Mouse (Mus musculus) NIH3T3 (cell line): Measurements from ENCODE around the gene Lamc1.
A peak's percentile ranks its signal among the peaks of the same experiment; 100 is the strongest.

Experiments used
- DNase-seq: peaks from one replicate; pipeline ENCODE4 v3.0.0-alpha.2; 2012; ENCODE audit warnings: low read depth

Gene Lamc1

DNA sequence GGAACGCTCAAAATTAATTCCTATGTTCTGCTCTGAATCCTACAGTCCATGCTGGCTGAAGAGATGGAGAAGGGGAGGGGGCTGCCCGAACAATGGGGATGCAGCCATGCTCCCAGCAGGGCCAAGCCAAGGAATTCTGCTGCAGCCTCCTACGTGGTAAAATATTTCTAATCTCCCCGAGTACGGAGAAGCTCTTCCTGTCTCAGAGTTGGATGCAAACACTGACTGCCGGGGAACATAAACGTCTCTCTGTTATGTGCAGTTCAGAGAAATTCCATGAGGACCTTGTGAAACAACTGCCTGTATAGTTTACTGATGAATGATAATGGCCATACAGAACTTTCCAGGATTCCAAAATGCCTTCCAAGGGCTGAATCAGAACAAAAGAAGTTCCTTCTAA is 67.5 kb downstream of the Lamc1 start:
- peak; percentile 73 for DNase-seq

DNA sequence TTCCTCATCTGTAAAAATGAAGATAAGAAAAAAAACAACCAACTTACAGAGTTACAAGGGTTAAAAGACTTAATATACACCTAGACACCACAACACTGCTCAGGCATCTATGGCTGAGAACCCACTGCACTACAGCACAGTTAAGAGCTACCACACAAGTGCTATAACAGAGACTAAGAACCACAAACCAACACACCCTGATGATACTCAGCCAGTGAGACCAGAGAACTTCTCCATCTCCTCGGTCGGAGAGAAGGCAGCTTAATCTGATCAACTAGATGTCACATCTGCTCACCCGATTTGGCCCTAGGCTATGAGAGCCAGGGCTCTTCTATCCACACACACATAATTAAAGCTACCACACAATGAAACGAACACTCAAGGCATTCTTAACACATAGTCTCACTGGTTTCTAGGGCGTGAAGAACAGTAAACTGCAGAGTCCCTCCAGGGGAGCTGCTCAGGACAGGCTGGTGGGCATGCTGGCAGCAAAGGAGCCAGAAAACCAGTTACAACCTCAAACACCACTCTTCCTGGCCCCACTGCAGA is 72.8 kb downstream of the Lamc1 start:
- no peak for DNase-seq

DNA sequence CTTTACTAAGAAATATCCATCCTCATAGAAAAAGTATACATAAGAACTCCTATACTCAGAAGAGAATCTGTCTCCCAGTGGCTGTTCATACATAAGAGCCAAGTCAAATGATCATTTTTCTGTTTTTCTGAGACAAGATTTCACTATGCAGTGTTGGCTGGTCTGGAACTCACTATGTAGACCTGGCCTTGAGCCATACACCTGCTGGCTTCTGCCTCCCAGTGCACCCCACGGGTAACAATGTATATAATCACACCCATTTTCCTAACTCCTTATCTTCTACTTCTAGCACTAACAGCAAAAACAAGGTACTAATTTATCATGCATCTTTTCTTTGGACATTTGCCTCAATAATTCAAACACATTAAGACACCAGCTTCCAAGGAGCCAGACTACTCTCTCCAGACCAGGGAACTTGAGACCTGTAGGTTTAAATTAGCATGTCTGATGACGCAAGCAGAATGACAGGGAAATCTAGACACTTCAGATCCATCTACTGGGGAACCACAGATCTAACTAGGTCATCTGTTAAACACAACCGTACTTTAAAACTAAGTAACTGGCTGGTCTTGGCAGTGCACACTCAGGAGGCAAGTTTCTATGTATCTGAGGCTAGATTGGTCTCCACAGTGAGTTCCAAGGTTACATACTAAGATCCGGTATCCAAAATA is 79.9 kb downstream of the Lamc1 start:
- DNase-seq = no peak

DNA sequence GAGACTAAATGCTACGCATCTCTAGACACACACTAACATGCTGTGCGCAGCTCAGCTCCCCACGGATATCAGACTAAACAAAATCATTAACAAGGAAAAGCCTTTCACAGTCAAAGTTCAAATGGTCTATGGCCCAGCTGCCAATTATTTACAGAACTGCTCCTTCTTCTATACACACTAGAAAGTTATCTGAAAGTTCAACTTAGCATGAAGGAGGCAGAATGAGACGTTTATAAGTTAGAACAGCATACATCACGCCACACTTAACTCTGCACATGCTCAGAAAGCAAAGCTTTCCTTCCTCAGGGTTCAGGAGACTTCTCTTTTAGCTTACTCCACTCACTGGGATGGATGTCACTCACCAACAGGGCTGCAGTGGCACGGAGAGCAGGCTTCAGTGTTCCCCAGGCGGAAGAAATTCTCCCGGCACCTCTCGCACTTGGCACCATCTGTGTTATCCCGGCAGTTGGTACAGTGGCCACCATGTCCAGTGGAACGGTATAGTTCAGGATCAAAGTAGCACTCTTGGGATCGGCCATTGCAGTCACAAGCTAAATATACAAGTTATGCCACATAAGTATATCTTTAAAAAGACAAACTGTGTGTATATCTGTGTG is 80.9 kb downstream of the Lamc1 start:
- no peak for DNase-seq

DNA sequence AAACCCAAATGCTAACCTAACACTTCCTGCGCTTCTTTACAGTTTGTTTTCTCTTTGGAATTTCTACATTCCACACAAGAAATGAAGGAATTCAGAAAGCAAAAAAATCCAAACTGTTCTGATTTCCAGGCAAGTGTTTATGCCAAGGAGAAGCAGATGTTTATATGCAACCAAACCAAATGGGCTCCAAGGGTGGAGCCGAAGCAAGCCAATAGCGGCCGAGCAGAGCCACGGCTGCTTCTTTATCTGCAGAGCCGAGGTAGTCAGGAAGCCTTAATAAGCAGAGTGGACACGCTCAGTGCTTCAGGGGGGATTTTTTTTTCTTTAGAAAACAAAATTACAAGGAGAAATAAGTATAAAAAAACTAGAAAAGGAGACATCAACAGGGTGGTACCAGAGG is 91.2 kb downstream of the Lamc1 start:
- DNase-seq = peak; percentile 44

DNA sequence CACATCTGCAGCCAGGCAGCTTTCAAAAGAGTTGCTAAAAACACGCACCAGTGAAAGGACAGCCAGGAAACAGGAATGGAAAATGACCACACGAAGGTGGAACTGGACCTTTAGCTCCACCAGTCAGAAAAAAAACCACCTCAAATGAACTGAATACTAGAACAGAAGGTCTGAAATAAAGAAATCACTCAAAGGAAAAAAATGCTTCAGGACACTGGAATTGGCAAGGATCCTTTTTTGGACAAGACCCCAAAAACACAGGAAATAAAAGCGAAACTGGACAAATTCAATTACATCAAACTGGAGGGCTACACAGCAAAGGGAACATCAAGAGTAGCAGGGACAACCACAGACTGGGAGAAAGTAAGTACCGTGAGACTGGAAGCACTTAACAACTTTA is 97.0 kb downstream of the Lamc1 start:
- peak; percentile 40 for DNase-seq

DNA sequence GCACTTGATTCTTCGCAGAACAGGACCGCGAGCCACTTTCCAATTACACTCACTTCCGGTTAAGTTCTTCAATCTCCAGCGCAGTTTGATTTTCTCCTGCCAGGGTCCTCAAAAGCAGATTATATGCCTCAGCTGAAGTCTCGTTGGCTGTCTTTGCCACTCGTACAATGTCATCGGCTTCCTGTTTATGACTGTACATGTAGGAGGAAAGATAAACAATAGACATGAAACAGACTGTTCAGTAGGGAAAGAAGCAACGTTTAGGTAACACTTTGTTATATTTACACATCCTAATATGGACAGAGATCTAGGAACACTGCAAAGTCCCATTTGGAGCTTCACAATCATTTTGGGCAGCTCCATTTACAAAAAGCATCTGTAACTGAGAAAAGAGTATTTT is 100.9 kb downstream of the Lamc1 start:
- DNase-seq = no peak

DNA sequence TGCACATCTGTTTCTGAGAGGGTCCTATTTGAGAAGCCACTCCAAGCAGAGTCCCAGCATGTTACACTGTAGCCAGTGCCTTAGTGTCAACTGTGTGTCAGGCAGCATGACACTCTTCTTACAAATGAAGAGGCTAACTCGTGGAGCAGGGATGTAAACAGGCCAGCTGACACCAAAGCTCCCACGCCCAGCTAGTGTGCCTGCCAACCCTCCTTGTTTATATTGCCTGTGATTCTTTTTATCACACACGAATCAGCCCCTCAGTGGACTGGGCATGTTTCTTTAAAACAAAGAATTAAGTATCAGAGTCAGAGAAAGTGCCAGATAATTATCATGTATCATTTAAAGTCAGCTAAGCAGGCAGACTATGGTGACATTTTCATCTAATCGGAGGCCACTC is 104.7 kb downstream of the Lamc1 start:
- DNase-seq = no peak

DNA sequence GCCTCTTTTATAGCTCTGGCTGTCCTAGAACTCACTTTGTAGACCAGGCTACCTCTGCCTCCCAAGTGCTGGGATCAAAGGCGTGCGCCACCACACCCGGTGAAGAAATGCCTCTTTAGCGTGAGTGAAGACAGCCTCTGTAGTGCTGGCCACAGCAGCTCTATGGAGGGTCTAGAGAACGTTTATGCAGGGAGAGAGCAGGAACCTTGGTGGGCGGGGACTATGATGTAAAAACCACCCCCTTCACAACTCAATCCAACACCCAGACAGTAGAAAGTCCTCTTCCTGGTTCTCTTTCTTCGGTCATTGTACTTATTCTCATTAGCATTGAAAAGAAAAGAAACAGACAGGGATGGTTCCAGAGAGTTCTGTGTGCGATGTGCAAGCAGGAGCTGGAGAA is 105.5 kb downstream of the Lamc1 start:
- no peak for DNase-seq

DNA sequence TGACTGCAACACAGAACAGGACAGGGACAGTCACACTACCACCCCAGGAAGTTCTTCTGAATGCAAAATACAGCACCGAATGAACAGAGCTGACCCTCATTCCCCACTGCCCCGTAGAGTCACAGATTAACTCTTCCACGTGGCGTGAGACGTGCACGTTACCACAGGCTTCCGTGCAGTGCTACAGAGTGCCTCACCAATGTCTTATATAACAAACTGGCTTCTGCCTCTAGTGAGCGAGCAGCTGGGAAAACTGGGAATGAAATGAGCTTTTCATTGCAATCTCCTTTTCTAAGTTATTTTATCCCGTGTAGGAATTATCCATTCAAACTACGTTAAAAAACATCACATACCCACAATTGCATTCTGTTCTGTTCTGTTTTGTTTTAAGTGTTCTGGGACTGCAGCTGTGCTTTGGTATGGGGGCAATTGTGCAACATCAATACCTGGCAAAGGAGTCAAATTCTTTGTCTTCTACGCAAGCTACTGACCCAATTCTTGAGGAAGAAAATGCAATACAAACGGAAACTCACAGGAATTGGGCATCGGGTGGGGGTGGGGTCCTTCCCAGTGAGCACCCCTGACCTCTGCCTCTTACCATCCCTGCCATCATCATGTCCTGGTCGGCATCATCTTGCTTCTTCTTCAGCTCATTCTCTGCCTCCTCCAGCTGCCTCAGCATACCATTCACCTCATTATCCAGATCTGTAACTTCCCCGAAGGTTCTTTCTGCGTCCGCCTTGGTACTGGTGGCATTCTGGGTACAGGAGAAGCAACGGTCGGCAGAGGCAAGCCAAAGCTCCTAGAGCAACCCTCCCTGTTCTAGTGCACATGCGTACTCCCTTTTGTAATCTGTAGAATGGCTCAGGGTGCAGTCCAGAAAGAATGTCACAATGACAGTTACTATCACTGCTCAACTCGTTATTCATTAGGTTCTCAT is 106.5 kb downstream of the Lamc1 start:
- DNase-seq = peak; percentile 51

DNA sequence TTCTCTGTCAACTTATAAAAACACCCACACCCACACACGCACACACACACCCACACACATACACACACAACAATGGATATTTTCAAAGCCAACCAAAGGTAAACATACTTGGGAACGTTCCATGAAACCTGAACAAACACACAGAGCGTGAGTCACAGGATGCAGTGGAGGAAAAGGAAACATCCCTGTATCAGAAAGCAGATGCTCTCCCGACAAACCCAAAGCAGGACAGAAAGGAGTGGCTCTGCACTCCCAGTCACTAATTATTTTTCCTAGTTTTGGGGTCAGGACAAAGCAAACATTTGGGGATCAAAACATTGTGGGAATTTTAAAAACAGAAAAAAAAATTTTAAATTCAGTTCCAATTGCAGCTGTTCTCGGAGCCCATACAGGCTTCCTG is 108.3 kb downstream of the Lamc1 start:
- DNase-seq = no peak

DNA sequence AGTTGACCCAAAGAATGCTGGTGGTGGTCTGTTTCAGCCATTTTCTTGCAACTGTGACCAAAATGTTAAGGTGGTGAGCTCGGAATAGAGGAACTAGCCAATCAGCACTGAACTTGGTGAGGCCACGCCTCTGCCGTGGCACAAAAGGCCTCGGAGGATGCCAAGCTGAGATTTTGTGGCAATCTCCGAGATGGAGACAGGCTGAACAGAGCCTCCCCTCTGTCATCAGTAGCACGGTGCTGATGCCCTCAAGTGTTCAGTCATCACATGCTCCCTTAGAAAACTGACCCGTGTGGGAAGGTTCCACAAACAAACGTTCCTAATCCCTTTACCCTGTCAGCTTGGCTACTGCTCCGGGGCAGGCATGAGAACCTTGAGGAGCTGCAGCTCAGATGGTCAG is 113.2 kb downstream of the Lamc1 start:
- DNase-seq = no peak

DNA sequence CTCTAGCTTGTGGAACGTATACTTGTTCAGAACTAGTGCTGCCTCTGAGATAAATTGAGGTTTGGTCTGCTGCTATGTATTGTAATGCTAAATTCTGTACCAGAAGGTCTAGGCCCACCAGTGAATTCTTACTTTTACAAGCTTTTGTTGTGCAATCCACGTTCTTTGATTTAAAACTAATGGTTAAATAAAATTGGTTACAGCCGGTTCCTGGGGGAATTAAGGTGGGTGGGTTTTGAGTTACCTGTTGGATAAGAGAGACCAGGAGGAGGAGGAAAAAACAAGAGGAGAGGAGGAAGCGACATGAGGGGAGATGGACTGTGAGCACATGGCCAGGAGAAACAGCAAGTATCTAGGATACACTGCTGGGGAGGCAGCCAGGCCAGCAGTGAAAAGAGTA is 116.1 kb downstream of the Lamc1 start:
- DNase-seq = no peak

DNA sequence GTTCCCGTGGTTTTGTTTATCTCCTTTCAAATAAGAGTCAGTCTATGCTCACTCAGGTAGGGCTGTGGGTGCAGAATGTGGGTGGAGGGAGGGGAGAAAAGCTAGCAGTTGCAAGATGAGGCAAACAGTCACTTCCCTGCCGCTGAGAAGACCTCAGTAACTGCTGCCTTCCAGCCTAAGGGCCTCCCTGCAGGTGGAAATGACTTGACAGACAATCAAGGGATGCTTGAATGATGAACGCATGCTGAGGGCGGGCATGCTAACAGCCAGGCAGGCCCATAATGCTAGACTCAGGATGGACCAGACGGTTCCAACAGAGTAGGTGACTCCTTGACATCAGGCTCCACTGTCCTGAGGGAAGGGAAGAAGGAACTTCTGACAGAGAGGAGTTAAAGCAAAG is 116.9 kb downstream of the Lamc1 start:
- DNase-seq = no peak

DNA sequence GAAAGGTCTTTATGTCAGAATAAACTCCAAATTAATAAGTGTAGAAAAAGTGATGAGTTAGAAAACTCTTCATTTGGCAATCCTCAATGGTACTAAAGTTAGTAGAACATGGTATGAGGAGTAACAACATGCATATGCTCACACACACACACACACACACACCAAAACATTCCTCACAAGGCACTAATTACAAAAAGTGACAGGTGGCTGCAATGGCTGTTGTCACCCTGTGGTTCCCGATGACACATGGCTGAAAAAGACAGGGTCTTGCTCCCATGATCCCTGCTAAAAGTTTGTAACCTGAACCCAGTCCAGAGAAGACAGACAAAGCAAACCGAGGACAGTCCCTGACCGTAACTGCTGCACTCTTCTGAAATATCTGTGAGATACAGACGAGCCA is 121.6 kb downstream of the Lamc1 start:
- no peak for DNase-seq

DNA sequence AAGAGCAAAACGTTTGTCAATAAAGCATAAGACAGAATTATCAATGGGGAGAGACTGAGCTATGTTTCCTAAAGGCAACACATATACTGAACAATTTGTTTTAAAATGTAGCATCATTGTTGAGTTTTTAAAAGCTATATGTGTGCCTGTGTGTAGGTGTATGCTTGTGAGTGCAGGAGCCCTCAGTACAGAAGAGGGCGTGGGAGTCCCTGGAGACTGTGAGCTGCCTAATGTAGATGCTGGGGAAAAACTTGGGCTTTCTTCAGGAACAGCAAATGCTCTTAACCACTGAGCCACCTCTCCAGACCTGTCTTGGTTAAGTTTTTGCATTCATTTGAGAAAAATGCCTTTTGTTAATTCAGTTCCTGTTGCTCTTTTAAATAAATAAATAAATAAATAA is 122.4 kb downstream of the Lamc1 start:
- DNase-seq = no peak

DNA sequence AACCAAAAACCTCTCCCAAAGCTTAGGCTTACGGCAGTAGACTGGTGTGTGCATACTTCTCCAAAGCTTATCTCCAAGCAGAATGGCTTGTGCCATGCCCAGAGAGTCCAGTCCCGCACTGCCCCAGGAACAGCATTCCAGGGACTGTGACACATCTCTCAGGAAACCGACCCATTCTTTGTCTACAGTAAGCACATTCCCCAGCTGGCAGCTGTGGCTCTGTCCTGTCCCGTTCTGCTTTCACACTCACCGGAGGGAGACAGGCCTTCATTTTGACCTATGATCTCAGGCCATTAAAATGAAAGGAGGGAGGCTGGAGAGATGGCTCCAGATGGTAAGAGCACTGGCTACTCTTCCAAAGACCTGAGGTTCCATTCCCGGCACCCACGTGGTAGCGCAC is 130.4 kb downstream of the Lamc1 start:
- DNase-seq = no peak

DNA sequence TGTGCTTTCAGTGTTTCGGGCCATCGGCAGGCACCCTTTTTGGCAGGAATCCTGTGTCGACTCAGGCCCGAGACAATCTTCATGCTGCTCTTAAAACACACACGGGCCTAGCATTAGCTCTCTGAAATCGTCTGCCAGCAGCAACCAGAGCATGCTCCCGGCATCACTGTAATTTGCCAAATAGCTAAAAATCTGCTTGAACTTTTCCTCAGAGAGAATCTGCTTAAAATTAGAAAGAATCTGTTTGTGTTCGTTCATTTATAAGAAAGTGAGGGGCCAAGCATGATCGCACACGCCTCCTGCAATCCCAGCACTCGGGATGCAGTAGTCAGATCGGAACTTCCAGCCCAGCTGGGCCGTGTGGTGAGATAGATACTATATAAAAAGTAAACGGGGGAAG is 131.1 kb downstream of the Lamc1 start:
- DNase-seq = no peak

DNA sequence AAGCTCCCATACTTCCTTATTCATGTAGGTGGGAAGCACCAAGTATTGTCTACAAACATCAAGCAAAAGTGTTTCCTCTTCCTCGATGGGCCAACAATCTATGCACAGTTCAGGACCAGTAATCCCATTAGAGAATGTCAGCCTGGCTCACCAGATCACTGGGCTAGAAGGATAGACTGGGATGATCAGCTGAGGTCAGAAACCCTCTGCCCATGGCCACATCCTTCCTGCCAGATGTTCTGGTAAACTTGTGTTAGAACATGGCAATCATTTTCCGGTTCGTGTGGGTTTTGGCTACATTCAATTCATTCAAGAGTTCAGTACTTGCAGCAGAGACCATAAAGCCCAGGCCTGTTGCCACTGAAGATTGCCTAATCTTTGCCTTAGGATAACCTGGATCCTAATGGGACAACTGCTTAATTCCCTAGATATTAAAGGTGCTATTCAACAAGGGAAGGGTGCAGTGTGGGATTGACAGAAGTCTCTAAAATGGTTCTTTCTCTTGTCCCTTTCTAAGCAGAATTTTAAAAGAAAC is 135.2 kb downstream of the Lamc1 start:
- peak; percentile 23 for DNase-seq

DNA sequence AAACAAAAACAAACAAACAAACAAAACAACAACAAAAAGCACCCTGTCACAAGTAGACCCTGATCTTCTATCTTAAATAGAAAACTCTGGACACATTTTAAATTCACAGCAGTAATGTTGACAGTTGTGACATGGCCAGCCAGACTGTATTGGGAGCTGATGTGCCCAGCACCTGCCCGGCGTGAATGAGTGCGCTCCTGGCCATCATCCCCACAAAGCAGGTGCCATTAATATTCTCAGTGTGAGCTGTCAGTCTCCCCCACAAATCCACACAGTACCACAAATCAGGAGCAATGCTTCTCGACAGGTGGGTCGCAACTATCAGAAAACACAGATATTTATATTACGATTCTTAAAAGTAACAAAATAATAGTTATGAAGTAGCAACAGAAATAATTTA is 139.6 kb downstream of the Lamc1 start:
- no peak for DNase-seq

DNA sequence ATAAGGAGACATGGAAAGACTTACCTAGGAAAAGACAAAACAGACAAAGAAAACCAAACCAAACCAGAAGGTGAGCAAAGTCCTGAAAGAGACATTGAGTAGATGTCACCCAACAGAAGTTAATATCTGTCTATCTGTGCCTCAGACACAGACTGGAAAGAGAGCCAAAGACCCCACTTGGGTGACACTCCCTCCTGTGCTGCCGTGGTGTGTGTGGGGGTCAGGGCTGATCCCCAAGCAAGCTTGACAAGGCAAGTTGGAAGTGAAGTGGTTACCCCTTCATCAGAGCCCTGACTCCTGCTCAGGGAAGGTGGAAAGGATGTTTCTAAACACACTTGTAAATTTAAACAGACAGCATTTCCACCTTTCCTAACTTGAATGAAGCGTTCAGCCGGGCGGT is 140.2 kb downstream of the Lamc1 start:
- DNase-seq = no peak

DNA sequence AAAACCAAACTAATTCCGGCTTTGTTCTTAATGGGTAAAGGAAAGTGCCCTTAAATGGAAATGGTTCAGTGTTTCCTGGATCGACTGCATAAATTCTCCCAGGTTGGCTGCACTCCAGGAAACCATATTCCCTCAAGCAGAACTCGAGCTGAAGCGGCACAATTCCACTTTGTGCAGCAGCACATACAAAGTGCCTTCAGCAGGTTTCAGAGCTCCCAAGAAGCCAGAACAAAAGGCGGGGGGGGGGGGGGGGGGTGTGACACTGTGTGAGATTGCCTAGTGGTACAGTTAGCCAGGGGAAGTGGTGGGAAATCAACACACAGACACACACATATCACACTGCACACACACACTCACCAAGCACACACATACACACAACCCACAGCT is 140.7 kb downstream of the Lamc1 start:
- peak; percentile 82 for DNase-seq
